Mouse (Mus musculus) intestine, embryonic 16.5 days (tissue): ENCODE data around the gene Ldah. TPM values are rescaled to one million over a fixed set of nuclear protein-coding genes. Genes with fewer than 3 reads are reported as not detected.
A peak's percentile ranks its signal among the peaks of the same experiment; 100 is the strongest.

Experiments
- ATAC-seq: fragments of 200-750 bp; cut with Nextera tagmentation; 2 replicates; pipeline ENCODE4 v1.8.0; 2017; ENCODE audit warnings: moderate TSS enrichment, moderate library complexity
- H3K27ac ChIP-seq: fragments of 300-500 bp; sonication (generic); 2 replicates; pipeline ENCODE4 v1.5.1; 2014; ENCODE audit warnings: mild to moderate bottlenecking, low read length
- H3K27me3 ChIP-seq: fragments of 300-500 bp; sonication (generic); replicated peaks from 2 replicates; pipeline ENCODE4 v1.6.1; 2014; ENCODE audit warnings: low read length, control low read depth, mixed read lengths; ENCODE audit not compliant: control insufficient read depth, insufficient read depth
- H3K36me3 ChIP-seq: fragments of 300-500 bp; sonication (generic); 2 replicates; pipeline ENCODE4 v1.6.1; 2014; ENCODE audit warnings: low read length, control low read depth; ENCODE audit not compliant: control insufficient read depth, insufficient read depth
- H3K4me1 ChIP-seq: fragments of 300-500 bp; sonication (generic); 2 replicates; pipeline ENCODE4 v1.6.1; 2014; ENCODE audit warnings: low read length, control low read depth, mixed read lengths; ENCODE audit not compliant: control insufficient read depth, insufficient read depth
- H3K4me2 ChIP-seq: fragments of 300-500 bp; sonication (generic); 2 replicates; pipeline ENCODE4 v1.6.1; 2014; ENCODE audit warnings: low read depth, low read length, control low read depth
- H3K4me3 ChIP-seq: fragments of 300-500 bp; sonication (generic); 2 replicates; pipeline ENCODE4 v1.5.1; 2014; ENCODE audit warnings: mild to moderate bottlenecking, low read length
- H3K9ac ChIP-seq: fragments of 300-500 bp; sonication (generic); 2 replicates; pipeline ENCODE4 v1.6.1; 2014; ENCODE audit warnings: low read depth, low read length
- H3K9me3 ChIP-seq: fragments of 300-500 bp; sonication (generic); 2 replicates; pipeline ENCODE4 v1.6.1; 2016; ENCODE audit warnings: low read length, control low read depth; ENCODE audit not compliant: control insufficient read depth
- WGBS: fragments of 180-500 bp; shearing (Covaris S2); extraction: QIAGEN DNeasy Blood & Tissue Kit; methylation state at CpG from one replicate; pipeline ENCODE4 v1.1.7; 2014; 5-methylcytosine and 5-hydroxymethylcytosine counted together
- polyA plus RNA-seq: library from polyadenylated mRNA; unstranded; fragments of >200 nt; fragmentation: Nextera tagmentation; extraction: Ambion mirVana; gene quantifications from 2 replicates; pipeline ENCODE4 v1.2.1, GENCODE M21; 2015

The Ldah gene
- polyA plus RNA-seq, 1 experiment from 2014 or later, result 60.0 TPM

DNA sequence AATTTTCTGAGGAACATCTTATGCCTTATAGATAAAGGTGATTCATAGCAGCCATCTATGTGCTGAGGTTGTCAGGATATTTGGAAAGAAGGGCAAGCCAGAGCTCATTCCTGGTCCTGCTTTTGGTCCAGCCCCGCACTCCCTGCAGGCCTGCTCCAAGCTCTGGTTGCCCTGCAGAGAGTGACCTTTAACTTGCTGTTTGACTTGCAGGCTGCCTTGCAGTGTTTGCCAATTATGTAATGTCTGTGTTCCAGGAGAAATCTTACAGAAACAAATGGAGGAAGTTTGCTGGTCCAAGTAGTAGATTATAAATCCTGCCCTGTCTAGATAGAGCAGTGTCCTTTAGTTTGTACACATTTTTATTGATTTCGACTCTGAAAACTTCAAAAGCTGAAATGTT is 63.5 kb downstream of the Ldah start:
- Histone ChIP-seq H3K4me1 (peaks cover 6% of the 10 kb centered on the region), H3K9me3 (no peaks in the 10 kb centered on the region), H3K27ac (no peak overlapping the region), H3K4me2 (no peak overlapping the region), H3K27me3 (no peaks in the 10 kb centered on the region), H3K4me3 (no peak overlapping the region), H3K9ac (no peak overlapping the region), H3K36me3 (no peaks in the 10 kb centered on the region)
- no peak for ATAC-seq
- 72% methylated on average over 2 of the region's 2 CpGs for WGBS

DNA sequence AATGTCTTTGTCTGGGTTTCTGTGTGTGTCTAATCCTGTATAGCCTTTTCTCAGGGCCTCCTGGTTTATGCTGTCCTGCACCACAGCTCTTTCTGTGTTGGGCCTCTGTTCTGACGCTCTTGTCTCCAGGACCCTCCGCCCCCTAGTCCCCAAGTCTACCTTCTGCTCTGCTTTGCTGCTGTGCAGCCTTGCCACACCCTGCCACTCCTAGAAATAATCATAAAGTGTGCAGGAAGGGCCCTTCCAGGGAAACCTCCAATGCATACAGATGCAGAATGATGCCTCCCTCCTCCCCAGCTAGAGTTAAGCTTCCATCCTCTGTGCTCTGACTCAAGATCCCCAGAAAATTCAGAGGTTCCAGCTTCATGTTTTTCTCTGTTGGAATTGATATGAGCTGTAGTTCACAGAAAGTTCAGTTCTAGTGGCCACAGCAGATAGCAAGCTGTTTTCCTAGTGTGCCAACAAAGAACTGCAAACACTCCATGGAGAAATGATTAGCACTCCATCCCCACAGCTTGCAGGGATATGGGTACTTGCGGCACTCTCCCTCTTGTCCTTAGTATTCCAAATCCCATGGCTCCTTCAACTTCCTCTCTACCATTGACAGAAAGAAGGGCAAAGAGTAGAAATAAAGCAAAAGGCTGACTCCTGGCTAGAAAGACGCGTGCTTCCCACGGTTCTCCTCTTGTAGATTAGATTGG is 65.7 kb downstream of the Ldah start:
- peaks cover 6% of the 10 kb centered on the region for H3K4me1 ChIP-seq
- H3K4me2 ChIP-seq, result no peak overlapping the region
- H3K4me3 ChIP-seq, result no peak overlapping the region
- H3K9me3 ChIP-seq, result no peaks in the 10 kb centered on the region
- no peaks in the 10 kb centered on the region for H3K27me3 ChIP-seq
- H3K36me3 ChIP-seq, result no peaks in the 10 kb centered on the region
- 83% methylated on average over 6 of the region's 6 CpGs for WGBS
- peak; percentile 77; the same call in 1 of the 2 replicates for ATAC-seq
- no peak overlapping the region for H3K27ac ChIP-seq
- no peak overlapping the region for H3K9ac ChIP-seq

DNA sequence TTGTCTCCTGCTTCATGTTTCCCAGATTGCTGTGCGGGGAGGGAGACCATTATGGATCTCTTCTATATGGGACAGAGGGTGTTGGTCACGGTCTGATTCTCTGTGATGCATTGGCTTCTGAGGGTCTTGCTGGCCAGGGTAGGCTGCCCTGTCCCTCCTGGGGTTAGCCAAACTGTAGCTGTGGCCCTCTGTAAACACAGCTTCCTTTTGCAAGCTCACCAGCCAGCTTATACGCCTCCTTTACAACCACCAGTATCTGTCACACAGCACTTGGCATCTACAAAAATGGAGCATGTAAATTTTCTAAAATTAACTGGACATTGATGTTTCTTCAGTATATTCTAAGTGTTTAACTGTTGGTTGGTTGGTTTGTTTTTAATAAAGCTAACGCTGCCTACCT is 67.5 kb downstream of the Ldah start:
- no peak for ATAC-seq
- no peaks in the 10 kb centered on the region for H3K36me3 ChIP-seq
- peaks cover 6% of the 10 kb centered on the region for H3K4me1 ChIP-seq
- no peak overlapping the region for H3K4me2 ChIP-seq
- no peaks in the 10 kb centered on the region for H3K9me3 ChIP-seq
- no peaks in the 10 kb centered on the region for H3K27me3 ChIP-seq
- H3K27ac ChIP-seq, result no peak overlapping the region
- no peak overlapping the region for H3K9ac ChIP-seq
- 92% methylated on average over 4 of the region's 4 CpGs for WGBS
- no peak overlapping the region for H3K4me3 ChIP-seq

DNA sequence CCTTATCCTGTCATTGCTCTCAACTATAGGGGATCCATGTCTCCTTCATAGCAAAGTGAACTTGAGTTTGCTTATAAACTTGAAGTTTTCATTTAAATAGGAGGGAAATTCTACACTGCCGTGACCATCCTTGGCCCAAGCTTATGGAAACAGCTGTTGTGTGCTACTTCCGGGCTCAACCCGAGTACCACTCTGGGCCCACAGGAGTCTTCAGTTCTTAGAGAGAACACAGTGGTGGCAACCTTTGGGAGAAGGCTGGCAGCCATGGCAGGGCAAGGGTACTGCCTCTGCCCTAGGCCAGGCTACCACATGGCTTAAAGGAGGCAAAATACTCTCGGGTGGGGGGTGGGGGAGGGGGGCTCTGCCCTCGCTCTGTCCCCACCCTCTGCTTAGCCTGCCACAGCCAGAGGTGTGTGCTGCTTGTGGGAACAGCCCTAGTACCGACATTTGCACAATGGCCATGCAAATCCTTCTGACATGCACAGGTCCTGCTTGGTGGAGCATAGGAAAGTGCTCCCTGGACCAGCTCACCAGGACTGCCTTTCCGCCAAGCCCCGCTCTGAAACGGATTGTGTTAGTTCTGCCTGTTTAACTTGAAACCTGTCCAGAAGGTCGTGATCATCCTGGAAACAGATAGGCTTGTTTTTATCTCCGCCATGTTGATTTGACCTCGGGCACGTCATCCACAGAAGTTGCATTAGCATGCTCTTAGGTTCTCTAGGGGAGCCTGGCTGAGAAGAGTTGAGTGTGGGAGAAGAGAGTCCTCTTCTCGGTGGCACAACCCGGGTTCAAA is 73.5 kb downstream of the Ldah start:
- Histone ChIP-seq H3K4me2 (no peak overlapping the region), H3K4me3 (no peak overlapping the region), H3K27ac (no peak overlapping the region), H3K36me3 (no peaks in the 10 kb centered on the region), H3K9ac (no peak overlapping the region), H3K27me3 (no peaks in the 10 kb centered on the region), H3K4me1 (no peaks in the 10 kb centered on the region), H3K9me3 (no peaks in the 10 kb centered on the region)
- WGBS, result 86% methylated on average over 15 of the region's 15 CpGs
- no peak for ATAC-seq

DNA sequence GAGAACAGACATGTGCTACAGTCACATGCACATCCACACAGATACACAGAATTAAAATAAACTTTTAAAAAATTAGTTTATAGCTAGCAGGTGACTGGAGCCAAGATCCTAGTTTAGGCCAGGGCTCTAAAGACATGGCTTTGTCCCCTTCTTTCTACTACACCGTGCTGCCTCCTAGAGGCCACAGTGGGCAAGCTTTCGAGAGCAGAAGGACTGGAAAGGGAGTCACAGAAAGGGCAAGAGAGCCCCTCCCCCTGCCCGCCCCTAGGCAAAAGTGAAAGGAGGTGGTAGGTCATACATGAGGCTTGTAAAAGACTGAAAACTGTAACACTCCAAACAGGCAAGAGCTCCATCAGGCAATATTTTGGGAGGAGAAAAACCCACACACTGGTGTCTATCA is 80.1 kb downstream of the Ldah start:
- no peaks in the 10 kb centered on the region for H3K36me3 ChIP-seq
- H3K4me2 ChIP-seq, result no peak overlapping the region
- WGBS, result 64% methylated on average over 3 of the region's 3 CpGs
- no peaks in the 10 kb centered on the region for H3K9me3 ChIP-seq
- H3K4me3 ChIP-seq, result no peak overlapping the region
- no peak overlapping the region for H3K27ac ChIP-seq
- no peaks in the 10 kb centered on the region for H3K27me3 ChIP-seq
- no peak for ATAC-seq
- no peaks in the 10 kb centered on the region for H3K4me1 ChIP-seq
- H3K9ac ChIP-seq, result no peak overlapping the region

DNA sequence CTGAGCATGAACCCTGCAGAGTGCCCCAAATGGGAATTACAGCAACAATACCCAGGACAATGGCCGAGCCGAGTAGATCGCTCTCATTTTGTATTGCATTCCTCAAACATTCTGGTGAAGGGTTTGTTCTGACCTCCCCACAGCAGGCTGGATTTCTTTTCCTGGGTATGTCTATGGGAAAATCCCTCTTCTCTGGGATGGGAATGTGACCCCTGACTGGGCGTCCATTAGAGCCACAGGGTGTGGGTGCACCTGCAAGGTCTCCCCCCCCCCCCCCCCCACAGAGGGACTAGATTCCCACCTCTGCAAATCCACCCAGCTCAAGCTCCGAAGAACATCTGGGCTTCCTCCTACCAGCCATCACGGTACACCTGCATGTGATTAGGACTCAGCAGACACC is 81.2 kb downstream of the Ldah start:
- Histone ChIP-seq H3K27me3 (no peaks in the 10 kb centered on the region), H3K9ac (no peak overlapping the region), H3K4me3 (no peak overlapping the region), H3K4me2 (no peak overlapping the region), H3K9me3 (no peaks in the 10 kb centered on the region), H3K36me3 (no peaks in the 10 kb centered on the region), H3K4me1 (no peaks in the 10 kb centered on the region), H3K27ac (no peak overlapping the region)
- ATAC-seq, result no peak
- WGBS, result 88% methylated on average over 6 of the region's 6 CpGs

DNA sequence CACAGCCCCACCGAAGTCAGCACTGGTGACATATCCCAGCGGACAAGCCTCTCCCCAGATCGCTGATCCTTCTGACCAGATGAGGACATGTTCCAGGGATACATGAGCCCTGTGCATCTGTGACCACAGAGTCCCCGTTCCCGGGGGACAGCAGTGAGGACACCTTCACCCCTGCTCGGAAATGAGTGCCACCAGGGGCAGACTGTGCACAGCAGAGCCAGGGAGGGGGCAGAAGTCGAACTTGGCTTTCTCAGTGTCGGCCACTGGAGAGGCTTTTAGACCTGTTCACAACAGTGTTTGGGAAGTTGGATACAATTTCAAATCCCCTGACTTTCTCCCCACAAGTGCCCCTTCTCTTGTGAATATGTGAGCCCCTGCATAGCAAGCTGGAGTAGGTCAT is 81.6 kb downstream of the Ldah start:
- Histone ChIP-seq H3K4me1 (no peaks in the 10 kb centered on the region), H3K9me3 (no peaks in the 10 kb centered on the region), H3K9ac (no peak overlapping the region), H3K27ac (no peak overlapping the region), H3K4me2 (no peak overlapping the region), H3K4me3 (no peak overlapping the region), H3K27me3 (no peaks in the 10 kb centered on the region; the same call in 1 of the 2 replicates), H3K36me3 (no peaks in the 10 kb centered on the region)
- ATAC-seq, result no peak
- 92% methylated on average over 8 of the region's 8 CpGs for WGBS

DNA sequence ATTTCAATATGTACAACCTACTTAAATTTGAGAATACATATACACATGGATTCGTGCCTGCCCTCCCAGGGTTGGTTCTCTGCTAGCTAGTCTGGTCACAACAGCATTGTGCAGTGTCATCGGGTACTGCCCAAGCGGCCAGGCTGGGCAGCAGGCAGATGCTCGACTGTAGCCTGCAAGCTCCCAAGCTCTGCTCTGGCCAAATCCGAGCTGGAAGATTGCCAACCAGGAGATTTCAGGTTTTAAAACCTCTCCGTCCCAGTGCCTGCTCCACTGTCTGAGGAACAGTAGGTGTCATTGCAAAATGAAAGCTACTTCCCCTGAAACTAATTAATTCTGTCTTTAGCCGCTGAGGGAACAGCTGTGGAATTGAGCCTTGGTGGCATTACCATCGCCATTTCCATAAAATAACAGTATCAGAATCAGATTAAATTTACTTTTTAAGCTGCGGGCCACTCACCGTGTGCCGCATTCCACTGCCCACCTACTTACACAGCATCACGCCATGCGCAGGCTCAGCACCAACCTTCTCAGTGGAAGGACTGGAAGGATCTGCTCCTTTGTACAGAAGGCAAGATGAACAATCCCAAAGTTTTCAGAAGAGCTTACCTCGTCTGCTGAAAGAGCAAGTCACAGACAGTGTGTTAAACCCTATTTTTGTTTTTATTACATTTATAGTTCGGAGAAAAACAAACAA is 83.4 kb downstream of the Ldah start:
- Histone ChIP-seq H3K9ac (no peak overlapping the region), H3K4me1 (no peaks in the 10 kb centered on the region), H3K4me2 (no peak overlapping the region), H3K27me3 (no peaks in the 10 kb centered on the region; the same call in none of the 2 replicates), H3K27ac (no peak overlapping the region), H3K4me3 (no peak overlapping the region), H3K36me3 (no peaks in the 10 kb centered on the region), H3K9me3 (no peaks in the 10 kb centered on the region)
- ATAC-seq, result no peak
- whole genome bisulfite sequencing, result 66% methylated on average over 15 of the region's 15 CpGs

DNA sequence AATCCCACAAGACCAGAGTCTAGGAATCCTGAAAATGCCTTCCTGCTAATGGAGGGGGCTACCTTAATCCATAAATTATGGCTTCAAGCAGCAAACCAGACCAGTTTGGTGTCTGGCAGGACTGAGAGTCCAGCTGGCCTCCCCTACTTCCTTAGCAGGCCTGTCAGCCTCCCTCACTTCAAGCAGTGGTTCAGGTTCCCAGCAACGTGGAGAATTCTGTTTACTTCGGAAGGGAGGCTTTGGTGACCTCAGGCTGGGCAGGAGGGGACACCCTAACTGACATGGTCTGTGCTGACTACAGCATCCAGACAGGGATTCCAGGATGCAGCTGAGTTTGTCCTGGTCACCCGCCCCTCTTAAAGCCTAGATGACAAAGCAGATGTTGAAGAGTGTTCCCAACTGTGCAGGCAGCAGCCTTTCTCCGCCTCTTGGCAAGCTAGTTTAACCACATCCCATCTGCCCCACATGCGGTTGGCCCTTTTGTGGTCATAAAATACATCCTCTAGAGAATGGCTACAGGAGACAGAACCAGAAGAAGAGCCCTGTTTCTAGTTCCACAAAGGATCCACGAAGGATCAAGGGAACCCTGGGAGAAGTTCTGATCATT is 87.5 kb downstream of the Ldah start:
- Histone ChIP-seq H3K4me1 (peaks cover 10% of the 10 kb centered on the region), H3K9me3 (no peaks in the 10 kb centered on the region), H3K9ac (no peak overlapping the region), H3K27ac (no peak overlapping the region), H3K4me3 (no peak overlapping the region), H3K36me3 (no peaks in the 10 kb centered on the region), H3K27me3 (peaks cover 39% of the 10 kb centered on the region), H3K4me2 (no peak overlapping the region)
- 42% methylated on average over 6 of the region's 6 CpGs for WGBS
- no peak for ATAC-seq
